Mouse (Mus musculus) thymus, postnatal 25 days (tissue): ENCODE results near the gene Pgap3.
"Not testable (repeated sequence)": the region's sequence is repeated elsewhere in the genome, so short reads cannot be mapped to it uniquely, and the experiment has no call there.

Experiments used
- DNase-seq: peaks from one replicate; pipeline ENCODE4 v3.0.0; 2022

Pgap3 gene

DNA sequence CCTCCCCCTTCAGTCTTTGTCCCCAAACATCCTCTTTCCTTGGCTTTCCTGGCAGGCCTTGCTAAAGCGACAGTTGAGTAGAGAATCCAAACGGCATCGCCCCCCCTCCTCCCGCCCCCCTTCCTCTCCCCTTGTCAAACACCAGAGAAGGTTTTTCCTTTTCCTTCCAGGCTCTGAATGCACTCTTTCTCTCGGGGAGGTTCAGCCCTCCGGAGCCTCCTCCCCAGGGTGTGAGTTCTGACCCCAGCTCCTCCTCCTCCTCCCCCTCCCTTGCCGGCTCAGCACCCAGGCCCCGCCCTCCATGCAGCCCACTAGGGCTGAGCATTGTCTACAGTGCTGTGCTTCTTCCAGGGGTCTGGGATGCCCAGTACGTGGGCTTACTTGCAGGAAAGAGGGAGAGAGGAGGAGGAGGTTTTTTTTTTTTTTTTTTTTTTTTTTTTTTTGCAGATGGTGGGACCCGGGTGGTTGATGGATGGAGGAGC is 9.1 kb upstream of the Pgap3 start:
- DNase-seq: no peak

DNA sequence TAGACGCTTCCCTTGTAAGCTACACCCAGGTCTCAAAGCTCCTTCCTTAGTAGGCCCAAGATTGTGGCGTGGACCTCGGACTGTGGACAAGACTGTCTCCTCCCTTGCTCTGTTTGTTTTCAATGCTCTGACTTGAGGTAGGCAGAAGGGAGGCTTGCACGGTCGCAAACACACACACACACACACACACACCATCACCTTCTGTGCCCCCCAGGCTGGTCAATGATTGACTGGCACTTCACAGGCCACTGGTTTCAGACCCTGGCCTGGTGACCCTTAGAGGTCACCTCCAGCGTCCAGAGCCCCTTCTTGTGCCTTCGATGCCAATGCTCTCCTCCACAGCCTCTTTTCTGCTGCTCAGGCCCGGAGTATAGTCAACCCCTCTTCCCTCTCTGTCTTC is 8.6 kb upstream of the Pgap3 start:
- DNase-seq: no peak

DNA sequence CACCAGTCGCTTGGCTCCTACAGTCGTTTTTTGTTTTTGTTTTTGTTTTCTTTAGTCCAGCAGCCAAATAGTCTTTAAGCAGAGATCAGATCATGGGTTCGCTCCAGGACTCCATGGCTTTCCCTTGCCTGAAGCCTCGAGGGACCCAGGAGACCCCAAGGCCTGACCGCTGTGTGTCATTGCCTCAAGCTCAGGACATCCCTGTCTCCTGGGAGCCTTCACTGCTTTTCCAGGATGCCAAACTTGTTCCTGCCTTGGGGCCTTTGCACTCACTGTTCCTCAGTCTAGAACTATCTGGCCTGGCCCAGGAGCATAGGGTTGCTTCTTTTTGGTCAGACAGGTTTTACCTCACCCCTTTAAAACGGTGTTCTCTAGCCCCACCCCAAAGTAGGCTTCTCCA is 6.3 kb upstream of the Pgap3 start:
- DNase-seq: no peak

DNA sequence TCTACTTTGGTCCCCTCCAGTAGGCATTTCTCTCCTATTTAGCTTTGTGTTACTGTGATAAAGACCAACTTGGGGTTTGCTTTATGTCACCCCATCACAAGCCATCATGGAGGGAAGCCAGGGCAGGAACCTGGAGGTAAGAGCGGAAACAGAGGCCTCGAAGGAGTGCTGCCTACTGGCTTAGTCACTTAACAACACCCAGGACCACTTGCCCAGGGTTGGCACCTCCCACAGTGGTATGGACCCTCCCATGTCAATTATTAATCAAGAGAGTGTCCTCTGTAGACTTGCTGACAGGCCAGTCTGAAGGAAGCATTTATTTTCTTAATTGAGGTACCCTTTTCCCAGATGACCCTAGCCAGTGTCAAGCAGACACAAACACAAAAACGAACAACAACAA is 526 bp upstream of the Pgap3 start:
- DNase-seq: no peak

DNA sequence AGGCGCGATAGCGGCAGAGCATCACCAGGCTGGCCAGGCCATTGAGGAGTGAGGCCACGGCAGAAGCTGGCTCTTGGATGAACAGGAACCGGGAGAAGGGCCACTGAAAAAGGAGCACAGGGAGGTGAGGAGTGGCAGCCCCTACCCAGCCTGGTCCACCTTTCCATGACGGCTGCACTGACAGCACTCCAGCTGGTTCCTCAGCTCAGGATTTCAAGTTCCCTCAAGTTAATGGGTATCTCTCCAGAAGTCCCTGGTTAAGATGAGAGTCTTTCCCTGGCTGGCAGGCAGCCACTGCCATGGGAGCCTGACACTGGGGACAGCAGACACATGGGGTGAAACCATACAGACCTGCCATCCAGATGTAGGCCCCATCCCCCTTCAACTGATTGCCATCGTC is 2.3 kb downstream of the Pgap3 start:
- DNase-seq: no peak

DNA sequence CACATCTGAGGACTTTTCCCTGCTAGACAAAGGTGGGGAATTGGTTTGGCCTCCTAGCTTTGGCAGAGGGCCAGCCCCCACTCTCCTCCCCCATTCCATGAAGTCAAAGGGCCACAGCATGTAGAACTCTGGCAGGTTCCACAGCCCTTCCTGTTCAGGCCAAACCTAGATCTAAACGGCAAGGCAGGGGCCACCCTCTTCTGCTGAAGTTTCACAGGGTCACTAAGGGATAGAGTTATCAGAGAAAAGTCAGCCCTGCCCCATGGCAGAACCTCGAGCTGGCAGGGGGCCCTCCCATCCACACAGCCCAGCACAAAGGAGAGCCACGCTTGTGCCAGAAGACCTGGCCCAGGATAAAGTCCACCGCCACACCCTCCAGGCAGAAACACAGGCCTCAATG is 5.2 kb downstream of the Pgap3 start:
- no peak for DNase-seq

DNA sequence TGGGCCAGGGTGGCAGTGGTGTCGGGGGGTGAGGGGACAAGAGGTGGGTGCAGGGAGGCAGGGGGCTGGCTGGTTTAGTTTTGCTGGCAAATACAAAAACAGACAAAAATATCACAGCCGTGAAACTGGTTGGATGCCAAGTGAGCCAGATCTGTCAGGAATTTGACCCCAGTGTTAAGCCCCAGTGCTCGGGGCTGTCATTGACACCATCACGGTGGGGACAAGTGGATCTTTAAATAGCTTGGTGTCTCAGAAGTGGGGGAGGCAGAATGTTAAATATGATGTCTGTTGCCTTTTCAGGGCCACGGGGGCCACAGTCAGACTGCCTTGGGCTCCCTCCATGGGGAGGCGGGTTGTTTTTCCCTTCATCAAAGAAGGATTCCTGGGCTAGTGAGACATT is 6.0 kb downstream of the Pgap3 start:
- no peak for DNase-seq

DNA sequence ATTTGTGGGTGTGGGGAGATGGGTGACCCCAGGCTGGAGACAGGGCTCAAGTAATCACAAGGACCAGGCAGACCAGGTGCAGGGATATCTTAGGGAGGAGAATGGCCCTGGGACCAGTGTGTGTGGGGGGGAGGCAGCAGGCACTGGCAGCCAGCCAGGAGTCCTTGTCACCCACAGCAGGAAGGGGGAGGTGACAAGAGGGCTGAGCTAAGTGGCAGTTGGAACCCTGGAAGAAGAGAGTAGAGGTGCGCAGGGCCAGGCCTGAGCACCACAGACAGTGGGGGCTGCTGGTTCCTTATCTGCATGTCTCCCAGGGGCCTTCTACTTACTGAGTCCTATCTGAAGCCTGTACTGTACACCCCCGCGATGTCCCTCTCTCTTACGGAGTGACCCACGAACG is 7.0 kb downstream of the Pgap3 start:
- peak; percentile 88 for DNase-seq

DNA sequence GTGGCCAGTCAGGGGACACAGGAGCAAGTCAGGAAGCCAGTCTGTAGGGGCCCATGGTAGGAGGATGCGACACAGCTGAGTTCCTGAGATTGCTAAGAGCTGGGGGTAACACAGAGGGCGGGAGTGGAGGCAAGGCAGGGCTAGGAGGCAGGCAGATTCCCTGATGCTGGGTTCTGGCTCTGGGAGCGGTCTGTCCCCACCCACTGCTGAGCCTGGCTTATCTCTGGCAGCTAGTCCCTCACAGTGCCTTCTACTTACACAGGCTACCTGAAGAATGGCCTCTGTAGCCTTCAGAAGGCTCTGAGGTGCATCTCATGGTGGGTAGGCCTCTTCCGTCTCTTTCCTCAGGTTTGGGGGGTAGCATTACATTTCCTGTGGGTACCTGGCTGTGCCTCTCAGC is 7.6 kb downstream of the Pgap3 start:
- DNase-seq: peak; percentile 44

DNA sequence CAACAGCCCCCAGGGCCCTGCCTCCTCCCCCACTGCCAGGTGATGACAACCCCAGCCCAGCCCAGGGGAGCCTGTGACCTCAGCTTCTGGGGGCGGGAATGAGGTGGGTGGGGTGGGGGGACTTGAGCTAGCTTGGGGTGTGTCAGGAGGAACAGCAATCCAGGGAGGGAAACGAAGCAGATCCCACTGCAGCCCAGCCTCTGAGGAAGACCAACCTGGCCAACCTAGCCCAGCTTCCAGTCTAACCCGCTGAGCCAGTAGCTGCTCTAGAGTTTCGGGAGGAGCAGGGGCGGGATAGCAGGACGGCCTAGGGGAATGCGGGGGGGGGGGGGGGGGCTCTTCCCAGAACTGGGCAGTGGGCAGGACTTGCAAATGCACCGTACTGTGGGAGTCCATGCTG is 8.3 kb downstream of the Pgap3 start:
- no peak for DNase-seq

DNA sequence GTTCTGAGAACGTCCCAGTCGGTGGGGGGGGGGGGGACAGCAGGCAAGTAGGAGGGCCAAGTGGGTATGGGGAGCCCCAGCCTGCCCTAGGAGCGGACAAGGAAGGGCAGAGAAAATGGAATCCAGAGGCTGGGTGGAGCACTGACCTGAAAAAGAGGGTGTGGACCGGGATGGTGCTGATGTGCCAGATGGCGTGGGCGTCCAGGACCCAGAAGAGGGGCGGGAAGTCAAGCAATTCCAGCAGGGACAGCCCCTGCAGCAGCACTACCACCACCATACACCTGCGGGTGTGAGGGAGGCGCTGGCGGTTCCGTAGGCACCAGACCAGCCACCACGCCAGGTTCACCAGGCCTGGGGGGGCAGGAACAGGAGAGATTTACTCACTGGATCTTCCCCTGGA is 10.1 kb downstream of the Pgap3 start:
- no peak for DNase-seq

DNA sequence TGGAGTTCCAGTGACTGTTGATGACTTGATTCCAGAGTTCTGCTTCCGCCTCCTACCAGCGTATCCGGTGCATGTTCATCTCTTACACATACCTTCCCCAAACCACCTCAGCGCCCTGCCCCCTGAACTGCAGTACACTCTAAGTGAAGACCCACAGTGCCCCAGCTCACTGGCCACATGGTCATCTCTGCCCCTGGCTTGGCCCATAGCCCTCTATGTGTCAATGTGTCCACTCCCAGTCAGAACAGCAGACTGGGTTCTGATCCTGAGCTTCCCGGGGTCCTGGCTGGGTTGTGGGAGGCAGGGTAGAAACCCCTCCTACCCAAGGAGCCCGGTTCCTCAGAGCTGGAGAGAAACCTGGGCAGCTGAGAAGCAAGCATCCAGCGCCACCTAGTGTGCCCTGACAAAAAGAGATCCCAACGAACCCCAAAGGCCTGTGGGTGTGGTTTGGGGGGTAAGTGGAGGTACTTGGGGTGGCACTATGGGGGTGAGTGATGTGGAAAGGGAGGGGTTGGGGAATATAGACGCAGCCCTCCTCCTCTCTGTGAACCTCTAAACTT is 11.0 kb downstream of the Pgap3 start:
- peak; percentile 74 for DNase-seq

DNA sequence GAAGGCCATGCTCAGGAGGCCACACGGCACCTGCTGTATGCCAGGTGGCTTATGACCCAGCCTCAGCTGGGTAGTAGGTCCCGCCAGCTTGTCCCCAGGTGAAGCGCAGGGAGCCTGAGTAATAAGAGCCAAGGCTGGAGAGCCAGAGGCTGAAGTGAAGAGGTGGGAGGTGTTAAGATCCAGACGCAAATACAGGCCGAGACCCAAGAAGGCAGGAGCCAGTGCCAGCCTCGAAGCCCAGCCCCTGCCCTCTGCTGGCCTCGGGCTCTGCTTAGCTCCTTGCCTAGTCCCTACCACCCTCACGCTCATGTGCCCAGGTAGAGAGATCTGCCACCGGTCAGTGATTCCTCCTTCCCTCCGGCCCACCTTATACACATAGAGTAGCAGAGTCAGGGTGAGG is 12.0 kb downstream of the Pgap3 start:
- no peak for DNase-seq

DNA sequence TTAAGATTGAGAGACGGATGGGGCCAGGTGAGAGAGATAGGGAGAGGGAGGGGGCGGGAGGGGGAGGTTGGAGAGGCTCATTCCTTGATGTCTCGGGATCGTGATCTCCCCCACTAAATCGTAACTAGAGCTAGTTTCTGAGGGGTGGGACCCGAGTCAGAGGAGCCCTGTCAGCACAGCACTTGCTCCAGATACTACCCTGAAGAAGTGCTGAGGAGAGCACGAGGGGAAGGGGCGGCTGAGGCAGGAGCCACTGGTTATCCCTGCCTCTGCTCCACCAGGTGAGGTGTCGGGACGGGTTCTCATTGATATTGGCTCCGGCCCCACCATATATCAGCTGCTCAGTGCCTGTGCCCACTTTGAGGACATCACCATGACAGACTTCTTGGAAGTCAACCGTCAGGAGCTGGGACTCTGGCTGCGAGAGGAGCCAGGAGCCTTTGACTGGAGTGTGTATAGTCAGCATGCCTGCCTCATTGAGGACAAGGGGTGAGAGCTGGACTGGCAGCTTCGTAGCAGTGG is 13.2 kb downstream of the Pgap3 start:
- no peak for DNase-seq

DNA sequence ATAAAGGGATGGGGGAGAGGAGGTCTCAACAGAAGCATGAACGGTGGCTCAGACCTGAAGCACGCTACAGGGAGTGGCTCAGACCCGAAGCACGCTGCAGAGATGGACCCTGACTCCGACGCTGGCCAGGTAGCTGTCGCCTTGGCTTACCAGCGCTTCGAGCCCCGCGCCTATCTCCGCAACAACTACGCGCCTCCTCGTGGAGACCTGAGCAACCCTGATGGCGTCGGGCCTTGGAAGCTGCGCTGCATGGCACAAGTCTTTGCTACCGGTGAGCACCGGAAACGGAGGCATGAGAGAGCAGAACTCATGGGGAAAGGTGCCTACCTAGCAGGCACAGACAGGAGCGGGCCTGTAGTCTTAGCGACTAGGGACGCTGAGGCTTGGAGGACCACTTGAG is 13.7 kb downstream of the Pgap3 start:
- DNase-seq: peak; percentile 25

DNA sequence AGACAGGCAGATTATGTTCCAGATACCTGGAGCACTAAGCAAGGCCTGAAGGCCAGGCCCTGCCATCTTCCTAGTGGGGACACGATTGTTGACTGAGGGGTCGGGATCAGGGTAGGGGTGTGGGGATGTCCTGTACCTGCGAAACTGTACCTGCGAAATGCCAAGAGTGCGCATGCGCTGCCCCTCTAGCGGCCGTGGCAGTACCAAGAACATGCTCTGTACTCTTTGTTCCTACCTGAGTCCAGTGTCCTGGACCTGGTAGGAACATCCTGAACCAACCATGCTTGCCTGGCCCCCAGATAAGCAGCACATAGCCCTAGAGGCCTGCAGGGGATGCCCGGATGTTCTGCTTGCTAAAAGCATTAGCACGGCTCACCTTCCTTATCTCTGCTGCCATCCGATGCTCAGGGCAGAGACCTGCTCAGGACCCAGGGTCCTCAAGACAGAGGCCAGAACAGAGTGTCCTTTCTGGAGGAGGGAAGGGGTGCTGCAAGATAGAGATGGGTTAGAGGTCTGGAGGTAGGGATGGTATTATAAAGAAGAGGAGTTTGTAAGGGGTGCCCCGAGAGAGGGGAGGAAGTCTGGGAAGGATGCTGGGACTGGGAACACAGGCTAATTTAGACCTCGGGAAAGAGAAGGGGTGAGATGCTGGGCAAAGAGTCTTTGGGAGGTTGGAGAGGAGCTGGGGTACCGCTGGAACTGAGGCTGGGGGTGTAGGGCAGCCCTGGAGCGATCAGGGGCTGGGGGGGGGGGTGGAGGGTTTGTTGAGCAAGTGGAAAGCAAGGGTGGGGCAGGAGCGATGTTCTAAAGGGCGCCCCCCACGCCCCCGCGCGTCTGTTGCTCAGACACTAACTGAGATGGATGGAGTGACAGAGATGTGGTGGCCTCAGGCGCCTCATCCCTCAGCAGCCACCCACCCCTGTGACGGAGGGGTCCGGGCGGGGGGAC is 14.4 kb downstream of the Pgap3 start, which contains the start of gene Pnmt:
Gene Pnmt, plus strand, starts transcription at position 813 of the 948 bp plus-strand sequence.
- no peak for DNase-seq

DNA sequence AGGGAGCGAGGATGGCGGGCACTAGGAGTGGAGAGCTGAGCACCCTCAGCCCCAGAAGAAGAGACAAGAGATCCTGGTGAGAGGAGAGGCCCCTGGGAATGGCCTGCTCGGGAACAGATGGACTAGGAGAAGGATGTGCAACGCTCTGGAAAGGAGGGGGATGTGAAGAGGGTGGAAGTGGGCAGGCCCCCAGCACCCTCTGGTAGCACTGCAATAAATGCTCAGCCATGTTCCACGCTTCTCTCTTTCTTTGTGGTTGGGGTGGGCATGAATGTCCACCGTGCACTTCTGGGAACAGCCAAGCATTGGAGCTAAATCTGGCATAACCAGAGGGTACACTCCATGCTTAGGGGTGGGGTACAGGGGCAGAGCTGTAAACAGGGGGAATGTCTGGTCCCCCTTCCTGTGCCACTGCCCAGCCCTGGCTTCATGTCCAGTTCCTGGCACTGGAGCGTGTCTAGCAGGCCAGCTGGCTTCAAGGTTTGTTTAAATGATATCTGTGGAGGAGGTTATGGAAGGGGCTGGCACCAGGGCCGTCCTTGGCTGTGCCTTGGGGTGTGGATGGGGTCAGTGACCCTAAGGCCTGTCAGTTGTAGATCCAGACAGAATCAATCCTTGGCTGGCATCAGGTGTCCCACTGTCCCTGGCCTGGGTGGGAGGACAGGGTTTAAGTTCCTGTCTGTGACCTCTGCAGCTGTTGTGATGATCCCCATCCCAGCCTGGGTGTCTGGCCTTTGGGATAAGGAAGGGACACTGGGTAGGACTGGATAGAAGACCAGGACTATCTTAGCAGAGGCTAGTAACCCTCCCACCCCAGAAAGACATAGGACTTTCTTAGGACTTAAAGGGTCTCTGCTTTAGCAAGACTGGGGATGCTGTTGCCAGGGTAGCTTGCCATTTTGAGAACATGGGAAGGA is 15.3 kb downstream of the Pgap3 start:
- DNase-seq: no peak

DNA sequence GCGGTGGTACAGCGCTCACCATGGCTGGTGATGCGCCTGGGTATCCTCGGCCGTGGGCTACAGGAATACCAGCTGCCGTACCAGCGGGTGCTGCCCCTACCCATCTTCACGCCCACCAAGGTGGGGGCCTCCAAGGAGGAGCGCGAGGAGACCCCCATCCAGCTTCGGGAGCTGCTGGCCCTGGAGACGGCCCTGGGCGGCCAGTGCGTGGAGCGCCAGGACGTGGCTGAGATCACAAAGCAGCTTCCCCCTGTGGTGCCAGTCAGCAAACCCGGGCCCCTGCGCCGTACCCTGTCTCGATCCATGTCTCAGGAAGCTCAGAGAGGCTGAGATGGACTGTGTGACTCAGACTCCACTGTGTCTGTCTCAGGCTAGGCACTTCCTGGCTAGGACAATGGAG is 16.1 kb downstream of the Pgap3 start:
- DNase-seq: no peak

DNA sequence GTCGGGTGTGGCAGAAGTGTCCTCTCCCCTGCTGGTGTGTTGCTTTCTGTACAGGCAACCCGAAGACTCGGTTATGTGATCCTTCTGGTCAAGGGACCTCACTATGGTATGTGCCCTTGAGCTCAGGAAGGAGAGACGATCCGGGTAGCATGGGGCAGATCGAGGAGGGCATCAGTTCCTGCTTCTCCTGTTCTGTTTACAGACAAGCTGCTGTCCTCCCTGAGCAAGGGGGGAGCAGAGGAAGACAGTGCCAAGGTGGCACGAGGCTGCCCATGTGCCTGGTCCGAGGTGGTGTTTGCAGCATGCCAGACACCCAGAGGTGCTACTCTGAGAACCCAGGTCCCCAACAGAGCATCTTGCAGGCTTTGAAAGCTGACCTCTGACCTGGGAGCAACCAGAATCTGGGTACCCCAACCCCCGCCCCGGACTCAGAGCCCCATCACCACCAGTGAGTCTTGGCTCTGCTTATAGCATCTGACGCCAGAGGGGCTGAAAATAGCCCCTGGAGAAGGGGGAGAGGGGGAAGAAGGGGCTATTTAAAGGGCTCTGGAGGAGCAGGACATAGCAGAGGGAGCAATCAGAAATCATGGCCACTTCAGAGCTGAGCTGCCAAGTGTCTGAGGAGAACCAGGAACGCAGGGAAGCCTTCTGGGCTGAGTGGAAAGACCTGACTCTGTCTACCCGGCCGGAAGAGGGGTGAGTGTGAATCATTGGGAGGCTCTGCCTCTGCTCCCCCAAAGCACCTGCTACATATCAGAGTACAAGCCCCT is 16.8 kb downstream of the Pgap3 start, which contains the start of gene Tcap:
Gene Tcap, plus strand, starts transcription at position 551 of the 770 bp plus-strand sequence.
- DNase-seq: no peak

DNA sequence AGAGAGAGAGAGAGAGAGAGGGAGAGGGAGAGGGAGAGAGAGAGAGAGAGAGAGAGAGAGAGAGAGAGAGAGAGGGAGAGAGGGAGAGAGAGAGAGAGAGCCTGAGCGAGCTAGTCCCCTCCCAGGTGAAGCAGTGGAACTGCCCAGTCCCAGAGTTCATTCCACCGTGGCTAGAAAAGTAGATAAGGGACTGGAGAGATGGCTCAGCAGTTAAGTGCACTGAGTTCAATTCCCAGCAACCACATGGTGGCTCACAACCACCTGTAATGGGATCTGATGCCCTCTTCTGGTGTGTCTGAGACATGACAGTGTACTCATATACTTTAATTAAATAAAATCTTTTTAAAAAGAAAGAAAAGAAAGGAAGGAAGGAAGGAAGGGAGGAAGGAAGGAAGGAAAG is 17.9 kb downstream of the Pgap3 start:
- not testable (repeated sequence) for DNase-seq

DNA sequence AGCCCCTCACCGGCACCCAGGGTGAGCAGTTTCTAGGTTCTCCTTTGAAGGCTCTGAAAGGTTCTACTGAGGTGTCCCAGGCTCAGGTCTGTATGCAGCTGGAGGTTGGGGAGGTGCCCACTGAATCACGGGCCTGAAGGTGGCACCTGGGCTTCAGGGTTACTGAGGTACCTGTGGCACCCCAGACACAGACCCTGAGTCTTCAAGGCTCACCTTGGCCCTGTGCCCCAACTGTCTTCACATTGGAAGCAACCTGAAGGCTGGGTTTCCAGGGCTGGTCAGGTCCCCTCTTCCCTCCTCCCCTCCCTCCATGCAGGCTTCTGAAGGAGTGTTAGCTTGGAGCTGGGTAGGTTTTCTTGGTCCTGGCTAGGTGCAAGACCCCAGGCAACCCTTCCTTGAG is 18.6 kb downstream of the Pgap3 start:
- no peak for DNase-seq

DNA sequence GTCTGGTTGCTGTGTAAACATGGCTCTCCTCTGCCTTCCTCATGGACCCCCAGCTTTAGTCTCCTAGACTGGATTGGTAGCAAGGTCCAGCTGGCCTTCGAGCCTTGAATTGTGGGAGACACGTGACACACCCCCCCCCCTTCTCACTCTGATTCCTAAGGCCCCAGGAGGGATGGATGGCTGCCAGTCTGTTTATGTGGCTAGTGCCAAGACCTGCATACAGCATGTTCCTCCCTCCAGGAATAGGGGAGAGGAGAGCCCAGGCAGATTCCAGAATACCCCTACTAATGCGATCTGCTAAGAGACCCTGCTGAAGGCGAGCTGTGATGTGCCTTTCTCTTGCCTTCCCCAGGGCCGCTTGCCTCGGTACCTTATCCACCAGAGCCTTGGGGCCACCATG is 20.2 kb downstream of the Pgap3 start:
- no peak for DNase-seq
